Mouse (Mus musculus) lung, embryonic 15.5 days (tissue): Measurements from ENCODE around the gene Inpp4b. TPM values are rescaled to one million over a fixed set of nuclear protein-coding genes. Genes with fewer than 3 reads are reported as not detected.
A peak's percentile ranks its signal among the peaks of the same experiment; 100 is the strongest.

Experiments used
- ATAC-seq: fragments of 200-750 bp; cut with Nextera tagmentation; 2 replicates; pipeline ENCODE4 v1.8.0; 2017; ENCODE audit warnings: moderate number of reproducible peaks, borderline replicate concordance; ENCODE audit not compliant: low FRiP score, low TSS enrichment; ENCODE audit errors: extremely low read depth
- H3K27ac ChIP-seq: fragments of 300-500 bp; sonication (generic); 2 replicates; pipeline ENCODE4 v1.5.1; 2015; ENCODE audit warnings: moderate library complexity, mild to moderate bottlenecking, inconsistent platforms
- H3K27me3 ChIP-seq: fragments of 300-500 bp; sonication (generic); 2 replicates; pipeline ENCODE4 v1.6.1; 2015; ENCODE audit warnings: inconsistent platforms
- H3K36me3 ChIP-seq: fragments of 300-500 bp; sonication (generic); 2 replicates; pipeline ENCODE4 v1.6.1; 2015; ENCODE audit warnings: inconsistent platforms
- H3K4me1 ChIP-seq: fragments of 300-500 bp; sonication (generic); 2 replicates; pipeline ENCODE4 v1.6.1; 2015; ENCODE audit warnings: inconsistent platforms
- H3K4me2 ChIP-seq: fragments of 300-500 bp; sonication (generic); 2 replicates; pipeline ENCODE4 v1.6.1; 2015; ENCODE audit warnings: inconsistent platforms, mild to moderate bottlenecking, moderate library complexity
- H3K4me3 ChIP-seq: fragments of 300-500 bp; sonication (generic); 2 replicates; pipeline ENCODE4 v1.5.1; 2015; ENCODE audit warnings: mild to moderate bottlenecking, inconsistent platforms
- H3K9ac ChIP-seq: fragments of 300-500 bp; sonication (generic); 2 replicates; pipeline ENCODE4 v1.6.1; 2015; ENCODE audit warnings: inconsistent platforms
- H3K9me3 ChIP-seq: fragments of 300-500 bp; sonication (generic); 2 replicates; pipeline ENCODE4 v1.6.1; 2016; ENCODE audit warnings: inconsistent platforms
- WGBS: fragments of 180-500 bp; shearing (Covaris S2); methylation state at CpG from one replicate; pipeline ENCODE4 v1.1.7; 2015; 5-methylcytosine and 5-hydroxymethylcytosine counted together
- polyA plus RNA-seq: library from polyadenylated mRNA; unstranded; fragments of >200 nt; fragmentation: Nextera tagmentation; extraction: Ambion mirVana; gene quantifications from 2 replicates; pipeline ENCODE4 v1.2.1, GENCODE M21; 2015

The Inpp4b gene
- polyA plus RNA-seq, 1 experiment from 2014 or later: 9.7 TPM

DNA sequence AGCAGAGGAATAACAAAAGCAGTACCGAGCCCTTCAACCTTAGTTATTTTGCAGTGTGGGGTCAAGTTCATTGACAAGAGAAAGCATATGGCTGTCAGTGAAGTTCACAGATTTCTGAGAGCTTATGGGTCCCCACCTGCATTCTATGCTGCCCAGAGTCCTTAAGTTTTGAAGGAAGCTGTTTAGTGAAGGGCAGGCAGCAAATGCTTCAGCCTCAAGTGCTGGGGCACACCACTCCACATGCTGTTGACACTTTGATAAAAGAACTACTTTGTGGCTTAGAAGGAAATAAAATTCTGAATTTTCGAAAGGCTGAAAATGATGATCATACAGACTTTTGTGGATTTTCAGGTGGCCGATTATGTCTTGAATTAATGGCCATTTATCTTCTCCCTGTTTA lies 296.1 kb downstream of the Inpp4b start:
- no peak overlapping the region for H3K27ac ChIP-seq
- peak; percentile 55; the same call in 1 of the 2 replicates for ATAC-seq
- H3K36me3 ChIP-seq: no peaks in the 10 kb centered on the region
- WGBS: 58% methylated on average over 3 of the region's 3 CpGs
- no peaks in the 10 kb centered on the region for H3K4me1 ChIP-seq
- H3K9ac ChIP-seq: no peak overlapping the region
- H3K4me2 ChIP-seq: no peak overlapping the region
- H3K4me3 ChIP-seq: no peak overlapping the region
- no peaks in the 10 kb centered on the region for H3K27me3 ChIP-seq
- no peaks in the 10 kb centered on the region for H3K9me3 ChIP-seq

DNA sequence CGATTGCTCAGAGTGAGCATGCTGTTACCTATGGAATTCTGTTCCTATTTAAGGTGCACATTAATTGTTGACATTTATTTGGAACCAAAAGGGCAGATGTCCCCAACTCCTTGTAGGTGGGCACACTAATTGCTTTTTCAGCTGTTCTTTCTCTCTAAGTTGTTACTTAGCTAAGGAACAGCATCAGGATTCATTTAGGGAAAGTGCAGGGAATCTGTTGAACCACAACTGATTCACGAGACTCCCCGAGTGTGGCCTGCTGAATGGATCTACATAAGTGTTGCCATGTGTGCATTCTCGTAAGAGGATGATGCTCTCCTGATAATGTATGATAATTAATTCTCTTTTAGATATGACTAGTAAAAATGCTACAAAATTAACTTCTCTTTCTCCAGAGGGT lies 297.5 kb downstream of the Inpp4b start:
- no peak for ATAC-seq
- H3K9me3 ChIP-seq: no peaks in the 10 kb centered on the region
- no peak overlapping the region for H3K9ac ChIP-seq
- no peaks in the 10 kb centered on the region for H3K27me3 ChIP-seq
- H3K4me3 ChIP-seq: no peak overlapping the region
- H3K27ac ChIP-seq: no peak overlapping the region
- H3K36me3 ChIP-seq: no peaks in the 10 kb centered on the region
- 75% methylated on average over 4 of the region's 4 CpGs for WGBS
- no peaks in the 10 kb centered on the region for H3K4me1 ChIP-seq
- no peak overlapping the region for H3K4me2 ChIP-seq

DNA sequence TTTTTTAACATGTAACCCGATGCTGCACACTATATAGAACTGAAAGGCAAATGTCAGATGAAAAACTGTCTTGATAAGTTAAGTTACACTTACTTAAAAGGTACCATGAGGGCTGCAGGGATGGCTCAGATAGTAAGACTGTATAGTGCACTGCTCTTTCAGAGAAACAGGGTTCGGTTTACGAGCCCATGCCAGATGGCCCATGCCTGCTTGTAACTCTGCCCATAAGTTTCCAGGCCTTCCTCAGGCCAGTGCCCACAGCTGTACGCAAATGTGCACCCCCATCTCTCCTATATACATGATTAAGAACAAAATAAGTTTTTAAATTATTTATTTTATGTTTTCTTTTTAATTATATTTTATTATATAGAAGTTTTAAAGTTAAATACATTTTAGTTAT lies 300.7 kb downstream of the Inpp4b start:
- no peak overlapping the region for H3K9ac ChIP-seq
- H3K9me3 ChIP-seq: no peaks in the 10 kb centered on the region
- H3K4me2 ChIP-seq: no peak overlapping the region
- no peak for ATAC-seq
- 81% methylated on average over 4 of the region's 4 CpGs for WGBS
- no peak overlapping the region for H3K27ac ChIP-seq
- no peaks in the 10 kb centered on the region for H3K36me3 ChIP-seq
- H3K4me3 ChIP-seq: no peak overlapping the region
- H3K4me1 ChIP-seq: no peaks in the 10 kb centered on the region
- no peaks in the 10 kb centered on the region for H3K27me3 ChIP-seq

GRCm38 (mm10) chr8:81692167-81692566 lies 349.8 kb downstream of the Inpp4b start:
- no peak overlapping the region for H3K9ac ChIP-seq
- H3K9me3 ChIP-seq: no peaks in the 10 kb centered on the region
- H3K4me3 ChIP-seq: no peak overlapping the region
- H3K36me3 ChIP-seq: no peaks in the 10 kb centered on the region
- no peak overlapping the region for H3K4me2 ChIP-seq
- no peaks in the 10 kb centered on the region for H3K27me3 ChIP-seq
- no peaks in the 10 kb centered on the region for H3K4me1 ChIP-seq
- no peak overlapping the region for H3K27ac ChIP-seq
- no peak for ATAC-seq

GRCm38 (mm10) chr8:81694893-81695292 lies 352.5 kb downstream of the Inpp4b start:
- Histone ChIP-seq H3K4me3 (no peak overlapping the region), H3K9me3 (no peaks in the 10 kb centered on the region), H3K4me1 (no peaks in the 10 kb centered on the region), H3K36me3 (no peaks in the 10 kb centered on the region), H3K4me2 (no peak overlapping the region), H3K27ac (no peak overlapping the region), H3K27me3 (no peaks in the 10 kb centered on the region), H3K9ac (no peak overlapping the region)
- ATAC-seq: no peak
- 12% methylated on average over 2 of the region's 2 CpGs for WGBS

- Histone ChIP-seq H3K4me2 (no peak overlapping the region), H3K9me3 (no peaks in the 10 kb centered on the region), H3K36me3 (no peaks in the 10 kb centered on the region), H3K27ac (no peak overlapping the region), H3K4me1 (no peaks in the 10 kb centered on the region), H3K4me3 (no peak overlapping the region), H3K9ac (no peak overlapping the region), H3K27me3 (no peaks in the 10 kb centered on the region)
- ATAC-seq: no peak
- 72% methylated on average over 1 of the region's 1 CpGs for WGBS
These were observed 359.7 kb downstream of the Inpp4b start for GRCm38 (mm10) chr8:81702038-81702437.

- H3K9ac ChIP-seq: no peak overlapping the region
- H3K4me2 ChIP-seq: no peak overlapping the region
- no peaks in the 10 kb centered on the region for H3K4me1 ChIP-seq
- no peaks in the 10 kb centered on the region for H3K36me3 ChIP-seq
- no peaks in the 10 kb centered on the region for H3K27me3 ChIP-seq
- no peak overlapping the region for H3K4me3 ChIP-seq
- ATAC-seq: no peak
- no peaks in the 10 kb centered on the region for H3K9me3 ChIP-seq
- 68% methylated on average over 3 of the region's 3 CpGs for WGBS
- H3K27ac ChIP-seq: no peak overlapping the region
These were observed 361.4 kb downstream of the Inpp4b start for GRCm38 (mm10) chr8:81703571-81704365.

DNA sequence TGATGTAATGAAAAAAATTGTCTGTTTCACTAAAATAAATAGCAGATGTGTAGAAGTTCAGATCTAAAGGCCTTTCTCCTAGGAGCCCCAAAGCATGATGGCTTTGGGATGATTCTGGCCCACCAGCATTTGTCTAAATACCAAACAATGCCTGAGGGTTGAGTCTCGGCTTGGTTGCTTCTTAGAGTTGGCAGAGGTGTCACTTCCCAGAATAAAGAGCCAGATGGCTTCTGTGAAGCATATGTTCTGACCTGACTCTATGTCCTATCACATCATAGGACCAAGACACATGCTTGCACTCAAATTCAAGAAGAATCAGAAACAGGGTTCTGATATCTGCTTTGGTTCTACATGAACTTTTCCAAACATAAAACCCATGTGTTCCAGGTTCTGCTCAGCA lies 365.1 kb downstream of the Inpp4b start:
- no peaks in the 10 kb centered on the region for H3K36me3 ChIP-seq
- H3K4me2 ChIP-seq: no peak overlapping the region
- H3K27ac ChIP-seq: no peak overlapping the region
- no peaks in the 10 kb centered on the region for H3K9me3 ChIP-seq
- ATAC-seq: no peak
- no peak overlapping the region for H3K9ac ChIP-seq
- no peak overlapping the region for H3K4me3 ChIP-seq
- 62% methylated on average over 1 of the region's 1 CpGs for WGBS
- no peaks in the 10 kb centered on the region for H3K4me1 ChIP-seq
- no peaks in the 10 kb centered on the region for H3K27me3 ChIP-seq

GRCm38 (mm10) chr8:81731332-81731731 lies 389.0 kb downstream of the Inpp4b start:
- H3K4me2 ChIP-seq: no peak overlapping the region
- no peaks in the 10 kb centered on the region for H3K4me1 ChIP-seq
- H3K36me3 ChIP-seq: no peaks in the 10 kb centered on the region

GRCm38 (mm10) chr8:81735655-81736054 lies 393.3 kb downstream of the Inpp4b start:
- no peak overlapping the region for H3K4me2 ChIP-seq
- 84% methylated on average over 2 of the region's 2 CpGs for WGBS
- H3K9me3 ChIP-seq: no peaks in the 10 kb centered on the region
- no peak overlapping the region for H3K9ac ChIP-seq
- no peaks in the 10 kb centered on the region for H3K36me3 ChIP-seq
- ATAC-seq: no peak
- no peak overlapping the region for H3K4me3 ChIP-seq
- no peaks in the 10 kb centered on the region for H3K27me3 ChIP-seq
- H3K27ac ChIP-seq: no peak overlapping the region
- no peaks in the 10 kb centered on the region for H3K4me1 ChIP-seq

More at GRCm38 (mm10) chr8:81731332-81731731, 389.0 kb downstream of the Inpp4b start:
- no peak overlapping the region for H3K9ac ChIP-seq
- H3K4me3 ChIP-seq: no peak overlapping the region
- no peaks in the 10 kb centered on the region for H3K9me3 ChIP-seq
- no peaks in the 10 kb centered on the region for H3K27me3 ChIP-seq
- no peak for ATAC-seq
- no peak overlapping the region for H3K27ac ChIP-seq

GRCm38 (mm10) chr8:81736103-81736502 lies 393.7 kb downstream of the Inpp4b start:
- WGBS: 100% methylated on average over 1 of the region's 1 CpGs
- Histone ChIP-seq H3K9me3 (no peaks in the 10 kb centered on the region), H3K36me3 (no peaks in the 10 kb centered on the region), H3K4me1 (no peaks in the 10 kb centered on the region), H3K4me3 (no peak overlapping the region), H3K9ac (no peak overlapping the region), H3K4me2 (no peak overlapping the region), H3K27ac (no peak overlapping the region), H3K27me3 (no peaks in the 10 kb centered on the region)
- no peak for ATAC-seq

DNA sequence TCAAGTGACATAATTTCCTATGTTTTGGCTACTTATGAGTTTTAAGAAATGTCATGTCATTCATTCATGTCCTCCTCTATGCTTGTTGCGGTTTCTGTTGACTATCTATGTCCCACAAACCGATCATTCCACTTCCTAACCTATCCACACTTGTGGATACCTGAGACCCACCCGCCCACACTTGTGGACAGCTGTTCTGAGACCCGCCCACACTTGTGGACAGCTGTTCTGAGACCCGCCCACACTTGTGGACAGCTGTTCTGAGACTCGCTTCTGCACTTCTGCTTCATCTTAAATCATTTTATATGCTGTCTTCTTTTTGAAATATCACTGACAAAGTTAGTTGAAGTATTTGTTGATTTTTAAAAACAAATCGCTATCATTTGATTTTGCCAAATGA lies 400.2 kb downstream of the Inpp4b start:
- H3K27ac ChIP-seq: no peak overlapping the region
- H3K4me1 ChIP-seq: no peaks in the 10 kb centered on the region
- no peak overlapping the region for H3K9ac ChIP-seq
- WGBS: 81% methylated on average over 7 of the region's 7 CpGs
- H3K4me2 ChIP-seq: no peak overlapping the region
- ATAC-seq: no peak
- no peaks in the 10 kb centered on the region for H3K27me3 ChIP-seq
- H3K36me3 ChIP-seq: no peaks in the 10 kb centered on the region
- no peaks in the 10 kb centered on the region for H3K9me3 ChIP-seq
- no peak overlapping the region for H3K4me3 ChIP-seq

DNA sequence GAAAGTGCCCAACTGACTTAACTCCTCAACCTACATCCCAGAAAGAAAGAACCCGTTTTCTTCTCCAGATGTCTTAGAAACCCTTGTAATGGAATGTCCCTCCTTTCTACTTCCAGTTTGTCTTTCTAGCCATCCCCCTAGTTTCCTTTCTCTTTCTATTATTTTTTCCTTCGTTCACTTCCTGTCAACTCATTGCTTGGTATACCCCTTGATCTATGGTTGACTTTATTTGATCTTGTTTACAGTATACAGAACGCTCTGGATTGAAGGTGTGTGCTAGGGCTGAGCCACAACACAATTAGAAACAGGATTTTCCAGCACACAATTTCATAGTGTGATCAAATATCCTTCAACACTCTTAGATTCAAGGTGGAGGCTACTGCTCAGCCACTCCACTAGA lies 400.7 kb downstream of the Inpp4b start:
- no peak for ATAC-seq
- Histone ChIP-seq H3K27me3 (no peaks in the 10 kb centered on the region), H3K27ac (no peak overlapping the region), H3K4me1 (no peaks in the 10 kb centered on the region), H3K36me3 (no peaks in the 10 kb centered on the region), H3K4me3 (no peak overlapping the region), H3K4me2 (no peak overlapping the region), H3K9me3 (no peaks in the 10 kb centered on the region), H3K9ac (no peak overlapping the region)
- WGBS: 67% methylated on average over 3 of the region's 3 CpGs
